Mouse (Mus musculus) intestine, embryonic 16.5 days (tissue): Measurements from ENCODE around the gene Sipa1l1. TPM values are rescaled to one million over a fixed set of nuclear protein-coding genes. Genes with fewer than 3 reads are reported as not detected.

ENCODE experiments used
- ATAC-seq: fragments of 200-750 bp; cut with Nextera tagmentation; 2 replicates; pipeline ENCODE4 v1.8.0; 2017; ENCODE audit warnings: moderate TSS enrichment, moderate library complexity
- H3K27ac ChIP-seq: fragments of 300-500 bp; sonication (generic); 2 replicates; pipeline ENCODE4 v1.5.1; 2014; ENCODE audit warnings: mild to moderate bottlenecking, low read length
- H3K27me3 ChIP-seq: fragments of 300-500 bp; sonication (generic); replicated peaks from 2 replicates; pipeline ENCODE4 v1.6.1; 2014; ENCODE audit warnings: low read length, control low read depth, mixed read lengths; ENCODE audit not compliant: control insufficient read depth, insufficient read depth
- H3K36me3 ChIP-seq: fragments of 300-500 bp; sonication (generic); 2 replicates; pipeline ENCODE4 v1.6.1; 2014; ENCODE audit warnings: low read length, control low read depth; ENCODE audit not compliant: control insufficient read depth, insufficient read depth
- H3K4me1 ChIP-seq: fragments of 300-500 bp; sonication (generic); 2 replicates; pipeline ENCODE4 v1.6.1; 2014; ENCODE audit warnings: low read length, control low read depth, mixed read lengths; ENCODE audit not compliant: control insufficient read depth, insufficient read depth
- H3K4me2 ChIP-seq: fragments of 300-500 bp; sonication (generic); 2 replicates; pipeline ENCODE4 v1.6.1; 2014; ENCODE audit warnings: low read depth, low read length, control low read depth
- H3K4me3 ChIP-seq: fragments of 300-500 bp; sonication (generic); 2 replicates; pipeline ENCODE4 v1.5.1; 2014; ENCODE audit warnings: mild to moderate bottlenecking, low read length
- H3K9ac ChIP-seq: fragments of 300-500 bp; sonication (generic); 2 replicates; pipeline ENCODE4 v1.6.1; 2014; ENCODE audit warnings: low read depth, low read length
- H3K9me3 ChIP-seq: fragments of 300-500 bp; sonication (generic); 2 replicates; pipeline ENCODE4 v1.6.1; 2016; ENCODE audit warnings: low read length, control low read depth; ENCODE audit not compliant: control insufficient read depth
- WGBS: fragments of 180-500 bp; shearing (Covaris S2); extraction: QIAGEN DNeasy Blood & Tissue Kit; methylation state at CpG from one replicate; pipeline ENCODE4 v1.1.7; 2014; 5-methylcytosine and 5-hydroxymethylcytosine counted together
- polyA plus RNA-seq: library from polyadenylated mRNA; unstranded; fragments of >200 nt; fragmentation: Nextera tagmentation; extraction: Ambion mirVana; gene quantifications from 2 replicates; pipeline ENCODE4 v1.2.1, GENCODE M21; 2015

The Sipa1l1 gene
- polyA plus RNA-seq, 1 experiment from 2014 or later: 21.2 TPM

GRCm38 (mm10) chr12:82312091-82312820, 143.1 kb downstream of the Sipa1l1 start:
- ATAC-seq: no peak
- H3K9me3 ChIP-seq: no peaks in the 10 kb centered on the region
- no peak overlapping the region for H3K27ac ChIP-seq
- no peak overlapping the region for H3K4me2 ChIP-seq
- H3K27me3 ChIP-seq: no peaks in the 10 kb centered on the region
- 72% methylated on average over 17 of the region's 17 CpGs for WGBS
- H3K36me3 ChIP-seq: no peaks in the 10 kb centered on the region
- no peaks in the 10 kb centered on the region for H3K4me1 ChIP-seq
- no peak overlapping the region for H3K4me3 ChIP-seq
- no peak overlapping the region for H3K9ac ChIP-seq

GRCm38 (mm10) chr12:82313091-82313490, 144.0 kb downstream of the Sipa1l1 start:
- no peak overlapping the region for H3K4me2 ChIP-seq
- no peaks in the 10 kb centered on the region for H3K4me1 ChIP-seq
- H3K4me3 ChIP-seq: no peak overlapping the region
- no peak overlapping the region for H3K27ac ChIP-seq
- no peak for ATAC-seq
- no peak overlapping the region for H3K9ac ChIP-seq
- 92% methylated on average over 3 of the region's 3 CpGs for whole genome bisulfite sequencing
- H3K27me3 ChIP-seq: no peaks in the 10 kb centered on the region
- no peaks in the 10 kb centered on the region for H3K36me3 ChIP-seq
- no peaks in the 10 kb centered on the region for H3K9me3 ChIP-seq

GRCm38 (mm10) chr12:82319436-82320131, 150.5 kb downstream of the Sipa1l1 start:
- 69% methylated on average over 7 of the region's 7 CpGs for WGBS
- no peak overlapping the region for H3K4me2 ChIP-seq
- H3K27ac ChIP-seq: no peak overlapping the region

GRCm38 (mm10) chr12:82320204-82320603, 151.1 kb downstream of the Sipa1l1 start:
- Histone ChIP-seq H3K4me2 (no peak overlapping the region), H3K4me1 (no peaks in the 10 kb centered on the region), H3K27ac (no peak overlapping the region), H3K27me3 (no peaks in the 10 kb centered on the region), H3K4me3 (no peak overlapping the region), H3K36me3 (no peaks in the 10 kb centered on the region), H3K9me3 (no peaks in the 10 kb centered on the region), H3K9ac (no peak overlapping the region)
- 48% methylated on average over 3 of the region's 3 CpGs for WGBS
- ATAC-seq: no peak

More at GRCm38 (mm10) chr12:82319436-82320131, 150.5 kb downstream of the Sipa1l1 start:
- Histone ChIP-seq H3K27me3 (no peaks in the 10 kb centered on the region), H3K4me1 (no peaks in the 10 kb centered on the region), H3K9me3 (no peaks in the 10 kb centered on the region), H3K9ac (no peak overlapping the region), H3K4me3 (no peak overlapping the region), H3K36me3 (no peaks in the 10 kb centered on the region)
- 0 out of 2 replicates have a peak, but pooled peaks have one; percentile 31 for ATAC-seq

- Histone ChIP-seq H3K9me3 (no peaks in the 10 kb centered on the region), H3K9ac (no peak overlapping the region), H3K27ac (no peak overlapping the region), H3K4me1 (no peaks in the 10 kb centered on the region), H3K27me3 (no peaks in the 10 kb centered on the region), H3K36me3 (no peaks in the 10 kb centered on the region), H3K4me2 (no peak overlapping the region), H3K4me3 (no peak overlapping the region)
- WGBS: 90% methylated on average over 8 of the region's 8 CpGs
- no peak for ATAC-seq
Observed at GRCm38 (mm10) chr12:82321397-82321796, 152.3 kb downstream of the Sipa1l1 start.

- H3K9ac ChIP-seq: no peak overlapping the region
- H3K4me2 ChIP-seq: no peak overlapping the region
- H3K9me3 ChIP-seq: no peaks in the 10 kb centered on the region
- H3K4me1 ChIP-seq: no peaks in the 10 kb centered on the region
- 89% methylated on average over 2 of the region's 2 CpGs for WGBS
- H3K27me3 ChIP-seq: no peaks in the 10 kb centered on the region
- no peak overlapping the region for H3K27ac ChIP-seq
- no peak overlapping the region for H3K4me3 ChIP-seq
- ATAC-seq: no peak
- no peaks in the 10 kb centered on the region for H3K36me3 ChIP-seq
Observed at GRCm38 (mm10) chr12:82321855-82322254, 152.7 kb downstream of the Sipa1l1 start.

- no peak for ATAC-seq
- Histone ChIP-seq H3K9me3 (no peaks in the 10 kb centered on the region), H3K27me3 (no peaks in the 10 kb centered on the region), H3K36me3 (no peaks in the 10 kb centered on the region), H3K27ac (no peak overlapping the region), H3K9ac (no peak overlapping the region), H3K4me1 (no peaks in the 10 kb centered on the region), H3K4me3 (no peak overlapping the region), H3K4me2 (no peak overlapping the region)
- WGBS: 52% methylated on average over 7 of the region's 7 CpGs
Observed at GRCm38 (mm10) chr12:82322759-82323451, 153.8 kb downstream of the Sipa1l1 start.

GRCm38 (mm10) chr12:82324621-82325020, 155.5 kb downstream of the Sipa1l1 start:
- ATAC-seq: no peak
- H3K27ac ChIP-seq: no peak overlapping the region
- H3K9ac ChIP-seq: no peak overlapping the region
- no peaks in the 10 kb centered on the region for H3K9me3 ChIP-seq
- 90% methylated on average over 5 of the region's 5 CpGs for WGBS
- H3K4me1 ChIP-seq: no peaks in the 10 kb centered on the region
- no peaks in the 10 kb centered on the region for H3K27me3 ChIP-seq
- no peaks in the 10 kb centered on the region for H3K36me3 ChIP-seq
- H3K4me2 ChIP-seq: no peak overlapping the region
- no peak overlapping the region for H3K4me3 ChIP-seq

- Histone ChIP-seq H3K27me3 (no peaks in the 10 kb centered on the region), H3K36me3 (no peaks in the 10 kb centered on the region), H3K27ac (no peak overlapping the region), H3K4me2 (no peak overlapping the region), H3K9me3 (no peaks in the 10 kb centered on the region), H3K9ac (no peak overlapping the region), H3K4me1 (no peaks in the 10 kb centered on the region), H3K4me3 (no peak overlapping the region)
- ATAC-seq: no peak
- 87% methylated on average over 3 of the region's 3 CpGs for WGBS
Observed at GRCm38 (mm10) chr12:82325502-82325901, 156.4 kb downstream of the Sipa1l1 start.
